Mouse (Mus musculus): ENCODE measurements around the gene Aak1. TPM values are rescaled to one million over a fixed set of nuclear protein-coding genes. Genes with fewer than 3 reads are reported as not detected.
A peak's percentile ranks its signal among the peaks of the same experiment; 100 is the strongest.

The Aak1 gene
- polyA plus RNA-seq, 1 experiment = 59.2 TPM

- no peak overlapping the region for H3K27ac ChIP-seq (ENCODE audit: control insufficient read depth, insufficient read depth, low read length)
- WGBS = 95% methylated on average over 3 of the region's 3 CpGs
- no peak for DNase-seq
- H3K4me3 ChIP-seq (ENCODE audit: control insufficient read depth, insufficient read depth, low read length) = no peak overlapping the region
- peaks cover 5% of the 10 kb centered on the region for H3K4me1 ChIP-seq (replicated peaks; ENCODE audit: control insufficient read depth, insufficient read depth, low read length)
- no peaks in the 10 kb centered on the region for H3K36me3 ChIP-seq (ENCODE audit: control insufficient read depth, insufficient read depth, low read length)
- H3K27me3 ChIP-seq (ENCODE audit: control insufficient read depth, insufficient read depth, low read length) = no peaks in the 10 kb centered on the region
- no peak for TF ChIP-seq CTCF (IDR thresholded peaks at IDR 0.05; ENCODE audit: borderline replicate concordance, control insufficient read depth, extremely low read depth, insufficient read depth, low read length, poor library complexity)
- no peak for TF ChIP-seq POLR2A (IDR thresholded peaks at IDR 0.05; ENCODE audit: control insufficient read depth, extremely low read depth, insufficient read depth, low read length, poor library complexity)
Measured at GRCm38 (mm10) chr6:87034395-87034794, 185.1 kb downstream of the Aak1 start.

- Histone ChIP-seq H3K4me1 (replicated peaks; ENCODE audit: control insufficient read depth, insufficient read depth, low read length) (peaks cover 16% of the 10 kb centered on the region), H3K4me3 (ENCODE audit: control insufficient read depth, insufficient read depth, low read length) (no peak overlapping the region), H3K27me3 (ENCODE audit: control insufficient read depth, insufficient read depth, low read length) (no peaks in the 10 kb centered on the region), H3K27ac (ENCODE audit: control insufficient read depth, insufficient read depth, low read length) (no peak overlapping the region), H3K36me3 (ENCODE audit: control insufficient read depth, insufficient read depth, low read length) (no peaks in the 10 kb centered on the region)
- TF ChIP-seq CTCF (IDR thresholded peaks at IDR 0.05; ENCODE audit: borderline replicate concordance, control insufficient read depth, extremely low read depth, insufficient read depth, low read length, poor library complexity) (no peak), POLR2A (IDR thresholded peaks at IDR 0.05; ENCODE audit: control insufficient read depth, extremely low read depth, insufficient read depth, low read length, poor library complexity) (no peak)
- DNase-seq = no peak
- WGBS = 47% methylated on average over 10 of the region's 10 CpGs
Measured at GRCm38 (mm10) chr6:87037826-87038620, 188.7 kb downstream of the Aak1 start.

- Histone ChIP-seq H3K4me1 (replicated peaks; ENCODE audit: control insufficient read depth, insufficient read depth, low read length) (peaks cover 20% of the 10 kb centered on the region), H3K27me3 (ENCODE audit: control insufficient read depth, insufficient read depth, low read length) (no peaks in the 10 kb centered on the region), H3K36me3 (ENCODE audit: control insufficient read depth, insufficient read depth, low read length) (no peaks in the 10 kb centered on the region), H3K4me3 (ENCODE audit: control insufficient read depth, insufficient read depth, low read length) (no peak overlapping the region), H3K27ac (ENCODE audit: control insufficient read depth, insufficient read depth, low read length) (no peak overlapping the region)
- TF ChIP-seq POLR2A (IDR thresholded peaks at IDR 0.05; ENCODE audit: control insufficient read depth, extremely low read depth, insufficient read depth, low read length, poor library complexity) (no peak), CTCF (IDR thresholded peaks at IDR 0.05; ENCODE audit: borderline replicate concordance, control insufficient read depth, extremely low read depth, insufficient read depth, low read length, poor library complexity) (no peak)
- 93% methylated on average over 8 of the region's 8 CpGs for WGBS
- DNase-seq = no peak
Measured at GRCm38 (mm10) chr6:87039161-87039560, 189.8 kb downstream of the Aak1 start.

GRCm38 (mm10) chr6:87040971-87041370 is 191.7 kb downstream of the Aak1 start:
- Histone ChIP-seq H3K4me1 (replicated peaks; ENCODE audit: control insufficient read depth, insufficient read depth, low read length) (peaks cover 20% of the 10 kb centered on the region), H3K27me3 (ENCODE audit: control insufficient read depth, insufficient read depth, low read length) (no peaks in the 10 kb centered on the region), H3K36me3 (ENCODE audit: control insufficient read depth, insufficient read depth, low read length) (no peaks in the 10 kb centered on the region), H3K4me3 (ENCODE audit: control insufficient read depth, insufficient read depth, low read length) (no peak overlapping the region), H3K27ac (ENCODE audit: control insufficient read depth, insufficient read depth, low read length) (peak overlapping the region; percentile 91)
- TF ChIP-seq CTCF (IDR thresholded peaks at IDR 0.05; ENCODE audit: borderline replicate concordance, control insufficient read depth, extremely low read depth, insufficient read depth, low read length, poor library complexity) (no peak), POLR2A (IDR thresholded peaks at IDR 0.05; ENCODE audit: control insufficient read depth, extremely low read depth, insufficient read depth, low read length, poor library complexity) (no peak)
- peak; percentile 62 for DNase-seq
- WGBS = 5% methylated on average over 4 of the region's 4 CpGs

- H3K36me3 ChIP-seq (ENCODE audit: control insufficient read depth, insufficient read depth, low read length) = no peaks in the 10 kb centered on the region
- no peak for TF ChIP-seq CTCF (IDR thresholded peaks at IDR 0.05; ENCODE audit: borderline replicate concordance, control insufficient read depth, extremely low read depth, insufficient read depth, low read length, poor library complexity)
- TF ChIP-seq POLR2A (IDR thresholded peaks at IDR 0.05; ENCODE audit: control insufficient read depth, extremely low read depth, insufficient read depth, low read length, poor library complexity) = no peak
- peaks cover 20% of the 10 kb centered on the region for H3K4me1 ChIP-seq (replicated peaks; ENCODE audit: control insufficient read depth, insufficient read depth, low read length)
- no peak for DNase-seq
- 54% methylated on average over 7 of the region's 7 CpGs for WGBS
- peak overlapping the region; percentile 91 for H3K27ac ChIP-seq (ENCODE audit: control insufficient read depth, insufficient read depth, low read length)
- H3K27me3 ChIP-seq (ENCODE audit: control insufficient read depth, insufficient read depth, low read length) = no peaks in the 10 kb centered on the region
- H3K4me3 ChIP-seq (ENCODE audit: control insufficient read depth, insufficient read depth, low read length) = no peak overlapping the region
Measured at GRCm38 (mm10) chr6:87041431-87041830, 192.1 kb downstream of the Aak1 start.

GRCm38 (mm10) chr6:87042004-87042336 is 192.7 kb downstream of the Aak1 start:
- under 1% methylated on average over 11 of the region's 11 CpGs for WGBS

More at GRCm38 (mm10) chr6:87042004-87042336, 192.7 kb downstream of the Aak1 start:
- peak overlapping the region; percentile 91 for H3K27ac ChIP-seq (ENCODE audit: control insufficient read depth, insufficient read depth, low read length)
- peak overlapping the region; percentile 78 for H3K4me3 ChIP-seq (ENCODE audit: control insufficient read depth, insufficient read depth, low read length)
- no peak for DNase-seq
- H3K4me1 ChIP-seq (replicated peaks; ENCODE audit: control insufficient read depth, insufficient read depth, low read length) = peaks cover 20% of the 10 kb centered on the region
- no peaks in the 10 kb centered on the region for H3K27me3 ChIP-seq (ENCODE audit: control insufficient read depth, insufficient read depth, low read length)
- TF ChIP-seq POLR2A (IDR thresholded peaks at IDR 0.05; ENCODE audit: control insufficient read depth, extremely low read depth, insufficient read depth, low read length, poor library complexity) (no peak), CTCF (IDR thresholded peaks at IDR 0.05; ENCODE audit: borderline replicate concordance, control insufficient read depth, extremely low read depth, insufficient read depth, low read length, poor library complexity) (no peak)
- no peaks in the 10 kb centered on the region for H3K36me3 ChIP-seq (ENCODE audit: control insufficient read depth, insufficient read depth, low read length)

Data from thymus, adult 2 months (tissue).